8 mouse cellular contexts compared by ENCODE assay signal in genomic region chr17:35919864-35920301, GRCm38 (mm10). TPM values are rescaled to one million over a fixed set of nuclear protein-coding genes. Genes with fewer than 3 reads are reported as not detected.
DNase-seq lines count a peak whose midpoint lies in the region; ATAC-seq lines count a peak whose summit lies in the region.

No protein-coding gene starts in this region.

- H3K27ac ChIP-seq in kidney, embryonic 15.5 days: peak overlapping the region; percentile 98
- H3K27ac ChIP-seq in hindbrain, embryonic 13.5 days: peak overlapping the region; percentile 99
- H3K27ac ChIP-seq in midbrain, embryonic 12.5 days (replicated peaks): peak overlapping the region; percentile 99

- 47% methylated on average over 6 of the region's 6 CpGs for WGBS in kidney, embryonic 15.5 days
- WGBS in hindbrain, embryonic 13.5 days: 49% methylated on average over 6 of the region's 6 CpGs
- WGBS in midbrain, embryonic 12.5 days: 55% methylated on average over 6 of the region's 6 CpGs

- H3K4me3 ChIP-seq in kidney, embryonic 15.5 days (replicated peaks): peak overlapping the region; percentile 67
- peak overlapping the region; percentile 75 for H3K4me3 ChIP-seq in hindbrain, embryonic 13.5 days
- H3K4me3 ChIP-seq in midbrain, embryonic 12.5 days: peak overlapping the region; percentile 78

- DNase-seq in kidney, adult 18-20 months: no peak
- DNase-seq in c-Kit-negative CD71-positive TER-119-positive erythroid progenitor cells, embryonic 14.5 days (ENCODE audit: low read depth, low spot score): peak; percentile 69
- DNase-seq in frontal cortex, adult 2 months (ENCODE audit: extremely low spot score in 1 of 2, low spot score in 1 of 2): no peak
- DNase-seq in right cerebral cortex, postnatal 10 days (ENCODE audit: low spot score in 2 of 2): no peak
- DNase-seq in frontal cortex, postnatal 25 days (ENCODE audit: low spot score in 2 of 2): no peak

- no peaks in the 10 kb centered on the region for H3K9me3 ChIP-seq in kidney, embryonic 15.5 days (replicated peaks)
- no peaks in the 10 kb centered on the region for H3K9me3 ChIP-seq in hindbrain, embryonic 13.5 days
- no peaks in the 10 kb centered on the region for H3K9me3 ChIP-seq in midbrain, embryonic 12.5 days

- ATAC-seq in kidney, embryonic 15.5 days (replicated peaks; ENCODE audit: low FRiP score): no peak
- no peak for ATAC-seq in hindbrain, embryonic 13.5 days (ENCODE audit: low FRiP score)
- no peak for ATAC-seq in midbrain, embryonic 12.5 days (ENCODE audit: low FRiP score, low read depth)

- peaks cover 24% of the 10 kb centered on the region for H3K36me3 ChIP-seq in kidney, embryonic 15.5 days
- H3K36me3 ChIP-seq in hindbrain, embryonic 13.5 days: peaks cover 18% of the 10 kb centered on the region
- H3K36me3 ChIP-seq in midbrain, embryonic 12.5 days: peaks cover 18% of the 10 kb centered on the region

- peaks cover 41% of the 10 kb centered on the region for H3K4me1 ChIP-seq in kidney, embryonic 15.5 days
- H3K4me1 ChIP-seq in hindbrain, embryonic 13.5 days (replicated peaks): peaks cover 45% of the 10 kb centered on the region
- peaks cover 29% of the 10 kb centered on the region for H3K4me1 ChIP-seq in midbrain, embryonic 12.5 days

- H3K27me3 ChIP-seq in kidney, embryonic 15.5 days: no peaks in the 10 kb centered on the region
- H3K27me3 ChIP-seq in hindbrain, embryonic 13.5 days: no peaks in the 10 kb centered on the region
- H3K27me3 ChIP-seq in midbrain, embryonic 12.5 days: no peaks in the 10 kb centered on the region

- H3K4me2 ChIP-seq in kidney, embryonic 15.5 days: peak overlapping the region; percentile 84
- peak overlapping the region; percentile 83 for H3K4me2 ChIP-seq in hindbrain, embryonic 13.5 days
- peak overlapping the region; percentile 71 for H3K4me2 ChIP-seq in midbrain, embryonic 12.5 days (replicated peaks)

- 0 out of 2 replicates have a peak overlapping the region, but pooled peaks have one; percentile 6 for H3K9ac ChIP-seq in kidney, embryonic 15.5 days
- H3K9ac ChIP-seq in hindbrain, embryonic 13.5 days: peak overlapping the region; percentile 98
- H3K9ac ChIP-seq in midbrain, embryonic 12.5 days (replicated peaks): peak overlapping the region; percentile 68

RNA-seq across cellular contexts. Expression of gene Ppp1r10, which starts 3.6 kb away (rescaled TPM):
- 47.5 and 47.6 TPM in 2 replicates for polyA plus RNA-seq in kidney, embryonic 15.5 days (2015; fragmentation: Nextera tagmentation; extraction: Ambion mirVana)
- polyA plus RNA-seq in hindbrain, embryonic 13.5 days (2015; fragmentation: Nextera tagmentation; extraction: Ambion mirVana): 46.0 and 47.2 TPM in 2 replicates
- polyA plus RNA-seq in midbrain, embryonic 12.5 days (2016; fragmentation: Nextera tagmentation; extraction: Ambion mirVana): 68.6 and 70.4 TPM in 2 replicates
- polyA plus RNA-seq in frontal cortex, adult 2 months (2012; rRNA removed): 39.2 and 39.3 TPM in 2 replicates

RNA-seq across cellular contexts. Expression of gene Mrps18b, which starts 3.7 kb away (rescaled TPM):
- polyA plus RNA-seq in kidney, embryonic 15.5 days (2015; fragmentation: Nextera tagmentation; extraction: Ambion mirVana): 88.9 and 89.4 TPM in 2 replicates
- polyA plus RNA-seq in hindbrain, embryonic 13.5 days (2015; fragmentation: Nextera tagmentation; extraction: Ambion mirVana): 46.8 and 54.7 TPM in 2 replicates
- polyA plus RNA-seq in midbrain, embryonic 12.5 days (2016; fragmentation: Nextera tagmentation; extraction: Ambion mirVana): 45.5 and 53.6 TPM in 2 replicates
- polyA plus RNA-seq in frontal cortex, adult 2 months (2012; rRNA removed): 54.6 and 55.9 TPM in 2 replicates

RNA-seq across cellular contexts. Expression of gene Atat1, which starts 10.0 kb away (rescaled TPM):
- polyA plus RNA-seq in kidney, embryonic 15.5 days (2015; fragmentation: Nextera tagmentation; extraction: Ambion mirVana): 86.5 and 91.6 TPM in 2 replicates
- 434 and 438 TPM in 2 replicates for polyA plus RNA-seq in hindbrain, embryonic 13.5 days (2015; fragmentation: Nextera tagmentation; extraction: Ambion mirVana)
- 279 and 282 TPM in 2 replicates for polyA plus RNA-seq in midbrain, embryonic 12.5 days (2016; fragmentation: Nextera tagmentation; extraction: Ambion mirVana)
- polyA plus RNA-seq in frontal cortex, adult 2 months (2012; rRNA removed): 103 and 109 TPM in 2 replicates

RNA-seq across cellular contexts. Expression of gene 2310061I04Rik, which starts 22.7 kb away (rescaled TPM):
- 31.2 and 34.7 TPM in 2 replicates for polyA plus RNA-seq in kidney, embryonic 15.5 days (2015; fragmentation: Nextera tagmentation; extraction: Ambion mirVana)
- 45.8 and 48.7 TPM in 2 replicates for polyA plus RNA-seq in hindbrain, embryonic 13.5 days (2015; fragmentation: Nextera tagmentation; extraction: Ambion mirVana)
- 24.9 and 29.2 TPM in 2 replicates for polyA plus RNA-seq in midbrain, embryonic 12.5 days (2016; fragmentation: Nextera tagmentation; extraction: Ambion mirVana)
- polyA plus RNA-seq in frontal cortex, adult 2 months (2012; rRNA removed): 107 and 119 TPM in 2 replicates

RNA-seq across cellular contexts. Expression of gene Dhx16, which starts 40.3 kb away (rescaled TPM):
- 40.9 and 42.4 TPM in 2 replicates for polyA plus RNA-seq in kidney, embryonic 15.5 days (2015; fragmentation: Nextera tagmentation; extraction: Ambion mirVana)
- 28.6 and 35.3 TPM in 2 replicates for polyA plus RNA-seq in hindbrain, embryonic 13.5 days (2015; fragmentation: Nextera tagmentation; extraction: Ambion mirVana)
- polyA plus RNA-seq in midbrain, embryonic 12.5 days (2016; fragmentation: Nextera tagmentation; extraction: Ambion mirVana): 47.8 and 48.2 TPM in 2 replicates
- 42.6 and 50.6 TPM in 2 replicates for polyA plus RNA-seq in frontal cortex, adult 2 months (2012; rRNA removed)

Comparison
In these comparisons a context has a peak if more than half of its experiments do, and no peak if none do; other contexts are left out.
1. H3K9ac ChIP-seq: peak in every context shown above with its lines; median percentile 98 in hindbrain, embryonic 13.5 days; 68 in midbrain, embryonic 12.5 days; 6 in kidney, embryonic 15.5 days.